Mouse (Mus musculus) liver, embryonic 15.5 days (tissue): ENCODE measurements at regions not wholly inside any gene's neighbourhood (a gene's known extent, or its start where the extent isn't known, plus 50 kb on each side); places are given as distances from the start of the nearest gene placed in this dataset.

Source experiments
- ATAC-seq: fragments of 200-750 bp; cut with Nextera tagmentation; 2 replicates; pipeline ENCODE4 v1.8.0; 2017; ENCODE audit warnings: moderate number of reproducible peaks, mild to moderate bottlenecking, moderate library complexity; ENCODE audit not compliant: insufficient read depth
- H3K27ac ChIP-seq: fragments of 300-500 bp; sonication (generic); replicated peaks from 2 replicates; pipeline ENCODE4 v1.5.1; 2015; ENCODE audit warnings: mild to moderate bottlenecking, inconsistent platforms
- H3K27me3 ChIP-seq: fragments of 300-500 bp; sonication (generic); 2 replicates; pipeline ENCODE4 v1.6.1; 2015; ENCODE audit warnings: mild to moderate bottlenecking, inconsistent platforms
- H3K36me3 ChIP-seq: fragments of 300-500 bp; sonication (generic); replicated peaks from 2 replicates; pipeline ENCODE4 v1.6.1; 2015; ENCODE audit warnings: moderate library complexity, mild to moderate bottlenecking, inconsistent platforms
- H3K4me1 ChIP-seq: fragments of 300-500 bp; sonication (generic); replicated peaks from 2 replicates; pipeline ENCODE4 v1.6.1; 2015; ENCODE audit warnings: inconsistent platforms
- H3K4me2 ChIP-seq: fragments of 300-500 bp; sonication (generic); 2 replicates; pipeline ENCODE4 v1.6.1; 2015; ENCODE audit warnings: moderate library complexity, mild to moderate bottlenecking, inconsistent platforms
- H3K4me3 ChIP-seq: fragments of 300-500 bp; sonication (generic); replicated peaks from 2 replicates; pipeline ENCODE4 v1.5.1; 2015; ENCODE audit warnings: mild to moderate bottlenecking, inconsistent platforms
- H3K9ac ChIP-seq: fragments of 300-500 bp; sonication (generic); 2 replicates; pipeline ENCODE4 v1.6.1; 2015; ENCODE audit warnings: moderate library complexity, mild to moderate bottlenecking, inconsistent platforms
- H3K9me3 ChIP-seq: fragments of 300-500 bp; sonication (generic); replicated peaks from 2 replicates; pipeline ENCODE4 v1.6.1; 2016; ENCODE audit warnings: inconsistent platforms
- WGBS: fragments of 180-500 bp; shearing (Covaris S2); methylation state at CpG from one replicate; pipeline ENCODE4 v1.1.7; 2015; ENCODE audit warnings: mixed read lengths; ENCODE audit not compliant: insufficient replicate concordance; 5-methylcytosine and 5-hydroxymethylcytosine counted together

- peaks cover 54% of the 10 kb centered on the region for H3K4me1 ChIP-seq
- no peak for ATAC-seq
- no peaks in the 10 kb centered on the region for H3K9me3 ChIP-seq
- H3K36me3 ChIP-seq, result no peaks in the 10 kb centered on the region
- WGBS, result 66% methylated on average over 4 of the region's 4 CpGs
- H3K27me3 ChIP-seq, result peaks cover 4% of the 10 kb centered on the region; the same call in 1 of the 2 replicates
- no peak overlapping the region for H3K9ac ChIP-seq
- H3K4me2 ChIP-seq, result no peak overlapping the region
- peak overlapping the region; percentile 83 for H3K27ac ChIP-seq
- no peak overlapping the region for H3K4me3 ChIP-seq
Observed at GRCm38 (mm10) chr15:81529002-81529401, 56.1 kb upstream of the Ep300 start.

DNA sequence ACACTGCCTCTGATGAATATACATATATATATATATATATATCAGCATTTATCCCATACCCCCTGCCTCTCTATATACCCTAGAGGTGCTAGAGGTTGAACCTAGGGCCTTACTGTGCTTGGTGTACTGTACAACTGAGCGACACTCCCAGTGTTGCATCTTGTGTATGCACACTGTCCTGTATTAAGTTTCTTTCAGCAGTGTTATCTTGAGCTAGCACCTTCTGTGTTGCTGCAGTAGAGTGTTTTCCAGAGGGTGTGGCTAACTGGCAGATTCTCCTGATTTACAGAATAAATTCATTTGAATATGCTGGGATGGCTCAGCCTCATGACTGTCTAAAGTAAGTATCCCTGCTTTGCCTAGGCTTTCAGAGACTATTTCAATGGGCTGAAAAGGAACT is 54.7 kb upstream of the Ep300 start:
- Histone ChIP-seq H3K27ac (peak overlapping the region; percentile 83), H3K4me2 (peak overlapping the region; percentile 41), H3K4me3 (no peak overlapping the region), H3K9ac (no peak overlapping the region; the same call in 1 of the 2 replicates), H3K36me3 (no peaks in the 10 kb centered on the region), H3K4me1 (peaks cover 53% of the 10 kb centered on the region), H3K9me3 (no peaks in the 10 kb centered on the region), H3K27me3 (no peaks in the 10 kb centered on the region)
- 22% methylated on average over 1 of the region's 1 CpGs for WGBS
- ATAC-seq, result peak; percentile 98

- Histone ChIP-seq H3K4me2 (0 out of 2 replicates have a peak overlapping the region, but pooled peaks have one; percentile 1), H3K9ac (no peak overlapping the region), H3K4me3 (no peak overlapping the region), H3K27ac (no peak overlapping the region; the same call in 1 of the 2 replicates), H3K27me3 (no peaks in the 10 kb centered on the region), H3K4me1 (peaks cover 47% of the 10 kb centered on the region), H3K36me3 (no peaks in the 10 kb centered on the region), H3K9me3 (no peaks in the 10 kb centered on the region)
- WGBS, result 22% methylated on average over 6 of the region's 6 CpGs
- ATAC-seq, result no peak
Observed at GRCm38 (mm10) chr15:81534546-81534945, 50.6 kb upstream of the Ep300 start.
